Mouse (Mus musculus) CH12.LX (cell line): Measurements from ENCODE around the gene Tm9sf4. TPM values are rescaled to one million over a fixed set of nuclear protein-coding genes. Genes with fewer than 3 reads are reported as not detected.

Experiments used
- DNase-seq: peaks from one replicate; pipeline ENCODE4 v3.0.0-alpha.2; 2013; ENCODE audit errors: extremely low read depth
- H3K27ac ChIP-seq: 2 replicates; pipeline ENCODE4 v1.5.1; 2012; ENCODE audit warnings: low read depth, mild to moderate bottlenecking, control low read depth, moderate library complexity; ENCODE audit not compliant: insufficient read depth
- H3K27me3 ChIP-seq: replicated peaks from 2 replicates; pipeline ENCODE3; 2012; ENCODE audit warnings: inconsistent platforms
- H3K36me3 ChIP-seq, 2 experiments: replicated peaks in 1 of 2; 2 replicates each; pipeline versions ENCODE3 to v1.6.1; 2012; ENCODE audit warnings: inconsistent platforms in 1 of 2, low read length in 1 of 2, mild to moderate bottlenecking in 1 of 2, mixed read lengths in 1 of 2, moderate library complexity in 1 of 2; ENCODE audit not compliant: control insufficient read depth in 1 of 2, insufficient read depth in 1 of 2
- H3K4me1 ChIP-seq, 2 experiments: 2 replicates each; pipeline ENCODE4 v1.6.1; 2012; ENCODE audit warnings: inconsistent platforms in 1 of 2, moderate library complexity in 1 of 2; ENCODE audit not compliant: insufficient read depth in 2 of 2, control insufficient read depth in 1 of 2
- H3K4me2 ChIP-seq: 2 replicates; pipeline ENCODE4 v1.6.1; 2012; ENCODE audit warnings: low read depth, mild to moderate bottlenecking, control low read depth; ENCODE audit not compliant: poor library complexity, insufficient read depth, severe bottlenecking
- H3K4me3 ChIP-seq, 3 experiments: fragments of 150-350 bp in 1 of 3; sonication (generic) in 1 of 3; replicated peaks in 1 of 3; 2 replicates each; pipeline versions ENCODE3 to v1.5.1; 2011 to 2012; ENCODE audit warnings: low read depth in 2 of 3, low read length in 2 of 3, mild to moderate bottlenecking in 2 of 3, moderate library complexity in 2 of 3, control low read depth in 1 of 3, improper control_type of control experiment in 1 of 3, inconsistent platforms in 1 of 3, mixed read lengths in 1 of 3; ENCODE audit not compliant: poor library complexity in 1 of 3
- H3K79me2 ChIP-seq: replicated peaks from 2 replicates; pipeline ENCODE4 v1.6.1; 2012; ENCODE audit warnings: mild to moderate bottlenecking, moderate library complexity; ENCODE audit not compliant: control insufficient read depth, poor library complexity, insufficient read depth, severe bottlenecking; ENCODE audit errors: extremely low read depth
- H3K9ac ChIP-seq: 2 replicates; pipeline ENCODE4 v1.6.1; 2012; ENCODE audit warnings: low read depth, mild to moderate bottlenecking, control low read depth, moderate library complexity; ENCODE audit not compliant: insufficient read depth
- H3K9me3 ChIP-seq: replicated peaks from 2 replicates; pipeline ENCODE3; 2012; ENCODE audit warnings: low read length, inconsistent platforms, mixed read lengths
- BHLHE40 ChIP-seq: IDR thresholded peaks from 2 replicates; pipeline ENCODE4 v1.6.1; 2011; ENCODE audit warnings: mild to moderate bottlenecking, low read depth, low read length, improper control_type of control experiment
- CHD1 ChIP-seq: IDR thresholded peaks from 2 replicates; pipeline ENCODE4 v1.6.1; 2012; ENCODE audit warnings: low read depth, low read length, improper control_type of control experiment, inconsistent platforms
- CHD2 ChIP-seq: IDR thresholded peaks from 2 replicates; pipeline ENCODE4 v1.6.1; 2011; ENCODE audit warnings: low read length, improper control_type of control experiment
- CTCF ChIP-seq, 2 experiments: IDR thresholded peaks in 1 of 2; conservative IDR thresholded peaks in 1 of 2; 2 replicates each; pipeline ENCODE4 v1.5.1; 2011 to 2012; ENCODE audit warnings: low read depth in 2 of 2, low read length in 2 of 2, improper control_type of control experiment in 1 of 2, inconsistent platforms in 1 of 2, mild to moderate bottlenecking in 1 of 2, moderate library complexity in 1 of 2
- E2F4 ChIP-seq: IDR thresholded peaks from 2 replicates; pipeline ENCODE4 v1.6.1; 2011; ENCODE audit warnings: low read depth, low read length, improper control_type of control experiment; ENCODE audit not compliant: insufficient replicate concordance
- ELF1 ChIP-seq: IDR thresholded peaks from 2 replicates; pipeline ENCODE4 v1.6.1; 2014; ENCODE audit warnings: low read depth, mild to moderate bottlenecking, inconsistent platforms, low read length, improper control_type of control experiment
- EP300 ChIP-seq: IDR thresholded peaks from 2 replicates; pipeline ENCODE4 v1.6.1; 2011; ENCODE audit warnings: low read length, improper control_type of control experiment
- ETS1 ChIP-seq: conservative IDR thresholded peaks from 2 replicates; pipeline ENCODE4 v1.6.1; 2012; ENCODE audit warnings: low read depth, mild to moderate bottlenecking, inconsistent platforms, low read length, improper control_type of control experiment, moderate library complexity
- GABPA ChIP-seq: IDR thresholded peaks from 2 replicates; pipeline ENCODE4 v1.6.1; 2012; ENCODE audit warnings: low read depth, low read length, improper control_type of control experiment, inconsistent platforms; ENCODE audit not compliant: insufficient replicate concordance
- HCFC1 ChIP-seq: IDR thresholded peaks from 2 replicates; pipeline ENCODE4 v1.6.1; 2012; ENCODE audit warnings: low read depth, mild to moderate bottlenecking, inconsistent platforms, low read length, improper control_type of control experiment
- IRF4 ChIP-seq: IDR thresholded peaks from 2 replicates; pipeline ENCODE4 v1.6.1; 2014; ENCODE audit warnings: low read depth, mild to moderate bottlenecking, inconsistent platforms, low read length, improper control_type of control experiment
- JUN ChIP-seq: IDR thresholded peaks from 2 replicates; pipeline ENCODE4 v1.6.1; 2011; ENCODE audit warnings: low read depth, mild to moderate bottlenecking, low read length, improper control_type of control experiment, moderate library complexity; ENCODE audit not compliant: insufficient read depth
- JUND ChIP-seq: conservative IDR thresholded peaks from 2 replicates; pipeline ENCODE4 v1.6.1; 2011; ENCODE audit warnings: low read depth, low read length, improper control_type of control experiment
- KAT2A ChIP-seq: IDR thresholded peaks from 2 replicates; pipeline ENCODE4 v1.6.1; 2012; ENCODE audit warnings: low read length, improper control_type of control experiment, inconsistent platforms; ENCODE audit not compliant: insufficient replicate concordance
- MAFK ChIP-seq: IDR thresholded peaks from 2 replicates; pipeline ENCODE4 v1.6.1; 2011; ENCODE audit warnings: low read length, improper control_type of control experiment; ENCODE audit not compliant: insufficient replicate concordance
- MAX ChIP-seq: IDR thresholded peaks from 2 replicates; pipeline ENCODE4 v1.6.1; 2011; ENCODE audit warnings: low read length, improper control_type of control experiment
- MAZ ChIP-seq: IDR thresholded peaks from 2 replicates; pipeline ENCODE4 v1.6.1; 2012; ENCODE audit warnings: low read depth, mild to moderate bottlenecking, inconsistent platforms, low read length, improper control_type of control experiment, moderate library complexity
- MEF2A ChIP-seq: IDR thresholded peaks from 2 replicates; pipeline ENCODE4 v1.6.1; 2014; ENCODE audit warnings: low read depth, mild to moderate bottlenecking, inconsistent platforms, low read length, improper control_type of control experiment, borderline replicate concordance
- MXI1 ChIP-seq: IDR thresholded peaks from 2 replicates; pipeline ENCODE4 v1.6.1; 2011; ENCODE audit warnings: mild to moderate bottlenecking, low read depth, low read length, improper control_type of control experiment
- MYC ChIP-seq: IDR thresholded peaks from 2 replicates; pipeline ENCODE4 v1.6.1; 2011; ENCODE audit warnings: low read depth, mild to moderate bottlenecking, improper control_type of control experiment, low read length
- NELFE ChIP-seq: IDR thresholded peaks from 2 replicates; pipeline ENCODE4 v1.6.1; 2011; ENCODE audit warnings: low read depth, low read length, improper control_type of control experiment
- NRF1 ChIP-seq: IDR thresholded peaks from 2 replicates; pipeline ENCODE4 v1.6.1; 2014; ENCODE audit warnings: low read depth, mild to moderate bottlenecking, inconsistent platforms, low read length, improper control_type of control experiment, moderate library complexity
- PAX5 ChIP-seq: IDR thresholded peaks from 2 replicates; pipeline ENCODE4 v1.6.1; 2012; ENCODE audit warnings: low read length, inconsistent platforms, mixed read lengths
- POLR2A ChIP-seq: IDR thresholded peaks from 2 replicates; pipeline ENCODE4 v1.6.1; 2011; ENCODE audit warnings: low read depth, mild to moderate bottlenecking, improper control_type of control experiment, low read length
- POLR2AphosphoS2 ChIP-seq: IDR thresholded peaks from 2 replicates; pipeline ENCODE4 v1.6.1; 2011; ENCODE audit warnings: low read depth, low read length, improper control_type of control experiment
- RAD21 ChIP-seq: IDR thresholded peaks from 2 replicates; pipeline ENCODE4 v1.6.1; 2011; ENCODE audit warnings: low read depth, mild to moderate bottlenecking, low read length, improper control_type of control experiment, moderate library complexity
- RCOR1 ChIP-seq: conservative IDR thresholded peaks from 2 replicates; pipeline ENCODE4 v1.6.1; 2012; ENCODE audit warnings: low read depth, mild to moderate bottlenecking, inconsistent platforms, low read length, improper control_type of control experiment
- SIN3A ChIP-seq: IDR thresholded peaks from 2 replicates; pipeline ENCODE4 v1.6.1; 2012; ENCODE audit warnings: low read length, improper control_type of control experiment, inconsistent platforms
- SMC3 ChIP-seq: IDR thresholded peaks from 2 replicates; pipeline ENCODE4 v1.6.1; 2011; ENCODE audit warnings: low read depth, low read length, improper control_type of control experiment
- TBP ChIP-seq: conservative IDR thresholded peaks from 2 replicates; pipeline ENCODE4 v1.6.1; 2011; ENCODE audit warnings: low read depth, low read length, improper control_type of control experiment
- TCF12 ChIP-seq: IDR thresholded peaks from 2 replicates; pipeline ENCODE4 v1.6.1; 2014; ENCODE audit warnings: low read depth, mild to moderate bottlenecking, inconsistent platforms, low read length, improper control_type of control experiment
- UBTF ChIP-seq: IDR thresholded peaks from 2 replicates; pipeline ENCODE4 v1.6.1; 2012; ENCODE audit warnings: low read depth, mild to moderate bottlenecking, inconsistent platforms, low read length, improper control_type of control experiment, moderate library complexity
- USF1 ChIP-seq: IDR thresholded peaks from 2 replicates; pipeline ENCODE4 v1.6.1; 2014; ENCODE audit warnings: low read depth, mild to moderate bottlenecking, inconsistent platforms, low read length, improper control_type of control experiment
- USF2 ChIP-seq: conservative IDR thresholded peaks from 2 replicates; pipeline ENCODE4 v1.6.1; 2011; ENCODE audit warnings: low read depth, low read length, improper control_type of control experiment
- ZC3H11A ChIP-seq: IDR thresholded peaks from 2 replicates; pipeline ENCODE4 v1.6.1; 2012; ENCODE audit warnings: low read depth, mild to moderate bottlenecking, inconsistent platforms, low read length, improper control_type of control experiment
- ZKSCAN1 ChIP-seq: IDR thresholded peaks from 2 replicates; pipeline ENCODE4 v1.6.1; 2012; ENCODE audit warnings: low read depth, inconsistent platforms, low read length, improper control_type of control experiment, borderline replicate concordance
- ZMIZ1 ChIP-seq: IDR thresholded peaks from 2 replicates; pipeline ENCODE4 v1.6.1; 2012; ENCODE audit warnings: low read depth, mild to moderate bottlenecking, inconsistent platforms, low read length, improper control_type of control experiment
- ZNF384 ChIP-seq: IDR thresholded peaks from 2 replicates; pipeline ENCODE4 v1.6.1; 2012; ENCODE audit warnings: low read depth, low read length, improper control_type of control experiment, inconsistent platforms
- dilution Hi-C: fragments of 300-500 bp; cut with MboI; formaldehyde crosslinking; loops from 2 replicates; pipeline ENCODE4 v1.14.3; 2020; ENCODE audit warnings: low sequenced_read_pairs; ENCODE audit not compliant: extremely low pct_unique_long_range_greater_than_20kb, extremely low pct_ligation_motif_present
- in situ Hi-C: fragments of 300-500 bp; cut with MboI; formaldehyde crosslinking; loops from 3 replicates; pipeline ENCODE4 v1.14.3; 2019; ENCODE audit warnings: low sequenced_read_pairs, low pct_ligation_motif_present, low pct_unique_long_range_greater_than_20kb, mixed read lengths
- polyA plus RNA-seq: library from polyadenylated mRNA; unstranded; fragments of >175 nt; gene quantifications from 2 replicates; pipeline ENCODE4 v1.2.1, GENCODE M21; 2012; ENCODE audit warnings: low read depth; ENCODE audit not compliant: insufficient read length
- total RNA-seq, 2 experiments: library from RNA; depleted of rRNA; stranded (reverse); fragments of 300-350 nt in 1 of 2; fragments of >200 nt in 1 of 2; gene quantifications; 2 replicates each; pipeline ENCODE4 v1.2.3; 2012 to 2014

The Tm9sf4 gene
- total and polyA plus RNA-seq, 3 experiments, result 13.3 to 51.1 (median 30.4) TPM

DNA sequence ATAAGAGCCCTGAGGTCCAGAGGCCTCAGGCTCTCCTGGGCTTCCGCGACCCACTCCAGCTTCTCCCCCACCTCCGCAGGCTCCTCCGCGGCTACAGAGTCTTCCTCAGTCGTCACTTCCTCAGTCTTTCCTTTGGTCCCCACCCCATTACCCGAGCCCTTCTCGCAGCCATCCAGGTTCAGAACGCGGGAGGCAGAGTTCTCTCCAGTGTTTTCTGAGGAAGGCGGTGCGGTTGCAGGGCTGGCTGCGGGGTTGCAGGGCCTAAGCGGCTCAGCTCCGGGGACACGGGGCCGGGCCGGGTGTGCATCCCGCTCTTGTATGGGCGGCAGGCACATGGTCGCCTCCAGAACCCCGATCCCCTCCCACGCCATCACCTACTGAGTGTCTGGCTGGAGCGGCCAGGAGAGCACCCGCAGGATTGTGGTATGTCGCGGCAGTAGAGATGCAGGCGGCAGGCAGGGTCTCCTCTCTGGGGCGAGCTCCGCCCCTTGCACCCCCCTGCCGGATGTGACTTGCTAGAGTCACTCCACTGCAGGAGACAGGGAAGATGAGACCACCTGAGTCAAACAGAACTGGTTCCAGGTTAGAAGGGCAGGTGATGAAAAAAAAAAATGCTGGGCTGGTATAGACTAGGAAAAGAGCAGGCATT is 64.0 kb downstream of the Tm9sf4 start, which contains the start of gene Tspyl3:
TSS of gene Tspyl3 (minus strand) at position 496 of the 649 bp plus-strand sequence.
- peak within 1 kb of the TSS; percentile 80 for H3K4me2 ChIP-seq
- in situ Hi-C loops (no loop called here), dilution Hi-C loops (no loop called here)
- peaks cover 13 to 72% of the 10 kb centered on the region in 2 experiments for H3K4me1 ChIP-seq
- H3K36me3 ChIP-seq, result peaks cover 13 to 52% of the 10 kb centered on the region in 2 experiments
- no peaks in the 10 kb centered on the region for H3K79me2 ChIP-seq
- H3K9ac ChIP-seq, result peak within 1 kb of the TSS; percentile 81
- TF ChIP-seq ZNF384 (peak; percentile 50; the same call in 1 of the 2 replicates), USF1 (no peak), CHD1 (no peak), E2F4 (no peak), MAX (no peak), TCF12 (0 out of 2 replicates have a peak, but pooled peaks have one; percentile 38), EP300 (no peak), UBTF (no peak), ELF1 (peak; percentile 50), ETS1 (no peak), PAX5 (no peak), IRF4 (no peak), CTCF (conservative IDR thresholded peaks at IDR 0.05 in 1 of 2, IDR thresholded peaks at IDR 0.05 in 1 of 2; ENCODE audit: low read depth in 2 of 2, low read length in 2 of 2) (no peak), POLR2A (peak; percentile 47), RCOR1 (no peak), MEF2A (no peak), POLR2AphosphoS2 (no peak), HCFC1 (no peak), JUND (no peak), NRF1 (no peak), SMC3 (no peak), GABPA (no peak), CHD2 (no peak), KAT2A (no peak), JUN (no peak), MAZ (no peak), ZC3H11A (no peak), MXI1 (0 out of 2 replicates have a peak, but pooled peaks have one; percentile 19), SIN3A (no peak), ZMIZ1 (no peak), RAD21 (no peak), BHLHE40 (peak; percentile 35; the same call in 1 of the 2 replicates), USF2 (no peak), ZKSCAN1 (no peak), TBP (no peak), NELFE (no peak), MYC (no peak), MAFK (no peak)
- no peak for DNase-seq
- H3K4me3 ChIP-seq, result peak within 1 kb of the TSS; percentile 67 to 83 (median 71)
- peak within 1 kb of the TSS; percentile 50; the same call in 1 of the 2 replicates for H3K27ac ChIP-seq
- H3K9me3 ChIP-seq, result no peaks in the 10 kb centered on the region
- no peaks in the 10 kb centered on the region for H3K27me3 ChIP-seq
